Mouse (Mus musculus) lung, adult 18-20 months (tissue): ENCODE results near the gene Cd28.

Source experiments
- DNase-seq, 2 experiments: peaks; one replicate each; pipeline ENCODE4 v3.0.0; 2022; ENCODE audit warnings: mixed read lengths in 2 of 2

Gene Cd28

GRCm38 (mm10) chr1:60751011-60751410 is 34.4 kb downstream of the Cd28 start:
- DNase-seq, result no peak

- DNase-seq, result no peak
Observed at GRCm38 (mm10) chr1:60752986-60753385, 36.4 kb downstream of the Cd28 start.

- DNase-seq, result no peak
Observed at GRCm38 (mm10) chr1:60753981-60754380, 37.4 kb downstream of the Cd28 start.

- DNase-seq, result no peak
Observed at GRCm38 (mm10) chr1:60755391-60756243, 39.0 kb downstream of the Cd28 start.

GRCm38 (mm10) chr1:60757631-60758030 is 41.0 kb downstream of the Cd28 start:
- DNase-seq, result no peak

GRCm38 (mm10) chr1:60758226-60758625 is 41.6 kb downstream of the Cd28 start:
- DNase-seq, result no peak

- DNase-seq, result no peak
Observed at GRCm38 (mm10) chr1:60759563-60760335, 43.1 kb downstream of the Cd28 start.

GRCm38 (mm10) chr1:60760475-60760874 is 43.9 kb downstream of the Cd28 start:
- no peak for DNase-seq

GRCm38 (mm10) chr1:60761528-60762171 is 45.0 kb downstream of the Cd28 start:
- no peak for DNase-seq

GRCm38 (mm10) chr1:60762451-60762850 is 45.9 kb downstream of the Cd28 start:
- DNase-seq, result no peak

- DNase-seq, result no peak
Observed at GRCm38 (mm10) chr1:60762916-60763315, 46.3 kb downstream of the Cd28 start.

- no peak for DNase-seq
Observed at GRCm38 (mm10) chr1:60771771-60772170, 55.2 kb downstream of the Cd28 start.

- DNase-seq, result no peak
Observed at GRCm38 (mm10) chr1:60773231-60773630, 56.6 kb downstream of the Cd28 start.

GRCm38 (mm10) chr1:60776166-60776565 is 59.6 kb downstream of the Cd28 start:
- DNase-seq, result no peak

- DNase-seq, result no peak
Observed at GRCm38 (mm10) chr1:60776906-60777305, 60.3 kb downstream of the Cd28 start.

GRCm38 (mm10) chr1:60778465-60779115 is 62.0 kb downstream of the Cd28 start:
- peak in 1 of 2 experiments; percentile 41 for DNase-seq

GRCm38 (mm10) chr1:60779176-60779575 is 62.6 kb downstream of the Cd28 start:
- DNase-seq, result no peak

- no peak for DNase-seq
Observed at GRCm38 (mm10) chr1:60781666-60782065, 65.1 kb downstream of the Cd28 start.

GRCm38 (mm10) chr1:60793717-60794116 is 77.1 kb downstream of the Cd28 start:
- no peak for DNase-seq

GRCm38 (mm10) chr1:60795677-60796205 is 79.1 kb downstream of the Cd28 start:
- DNase-seq, result no peak

- DNase-seq, result no peak
Observed at GRCm38 (mm10) chr1:60799795-60800345, 83.3 kb downstream of the Cd28 start.

- DNase-seq, result no peak
Observed at GRCm38 (mm10) chr1:60801210-60801671, 84.6 kb downstream of the Cd28 start.
